Mouse (Mus musculus) cerebellum, adult 2 months (tissue): ENCODE measurements at regions not wholly inside any gene's neighbourhood (a gene's known extent, or its start where the extent isn't known, plus 50 kb on each side); places are given as distances from the start of the nearest gene placed in this dataset.

Experiments
- CTCF ChIP-seq: fragments of 200-500 bp; IDR thresholded peaks from 2 replicates; pipeline ENCODE4 v1.5.1; 2011; ENCODE audit warnings: low read depth, mild to moderate bottlenecking, control low read depth, low read length, moderate library complexity, borderline replicate concordance; ENCODE audit not compliant: insufficient read depth
- POLR2A ChIP-seq: fragments of 200-500 bp; IDR thresholded peaks from 2 replicates; pipeline ENCODE4 v1.6.1; 2011; ENCODE audit warnings: low read length, control low read depth, borderline replicate concordance; ENCODE audit not compliant: insufficient read depth

GRCm38 (mm10) chr5:132971046-132971445, 427.9 kb upstream of the Auts2 start:
- no peak for TF ChIP-seq CTCF
- TF ChIP-seq POLR2A = no peak
